Mouse (Mus musculus) thymus, adult 2 months (tissue): Measurements from ENCODE around the gene Shbg.

Experiments
- CTCF ChIP-seq: fragments of 200-500 bp; IDR thresholded peaks from 2 replicates; pipeline ENCODE4 v1.5.1; 2012; ENCODE audit warnings: mild to moderate bottlenecking, control low read depth, low read length, moderate library complexity, borderline replicate concordance; ENCODE audit not compliant: control insufficient read depth, poor library complexity, insufficient read depth; ENCODE audit errors: extremely low read depth
- POLR2A ChIP-seq: fragments of 200-500 bp; IDR thresholded peaks from 2 replicates; pipeline ENCODE4 v1.6.1; 2012; ENCODE audit warnings: mild to moderate bottlenecking, low read length, control low read depth, moderate library complexity; ENCODE audit not compliant: control insufficient read depth, poor library complexity, insufficient read depth; ENCODE audit errors: extremely low read depth

GRCm38 (mm10) chr11:69654760-69655159, 37.1 kb upstream of the Shbg start:
- TF ChIP-seq CTCF (no peak), POLR2A (no peak)
